Mouse (Mus musculus): ENCODE results near the gene Lamtor4. TPM values are rescaled to one million over a fixed set of nuclear protein-coding genes. Genes with fewer than 3 reads are reported as not detected.
A peak's percentile ranks its signal among the peaks of the same experiment; 100 is the strongest.

Lamtor4 gene
- polyA plus RNA-seq, 1 experiment from 2014 or later: 47.8 TPM

DNA sequence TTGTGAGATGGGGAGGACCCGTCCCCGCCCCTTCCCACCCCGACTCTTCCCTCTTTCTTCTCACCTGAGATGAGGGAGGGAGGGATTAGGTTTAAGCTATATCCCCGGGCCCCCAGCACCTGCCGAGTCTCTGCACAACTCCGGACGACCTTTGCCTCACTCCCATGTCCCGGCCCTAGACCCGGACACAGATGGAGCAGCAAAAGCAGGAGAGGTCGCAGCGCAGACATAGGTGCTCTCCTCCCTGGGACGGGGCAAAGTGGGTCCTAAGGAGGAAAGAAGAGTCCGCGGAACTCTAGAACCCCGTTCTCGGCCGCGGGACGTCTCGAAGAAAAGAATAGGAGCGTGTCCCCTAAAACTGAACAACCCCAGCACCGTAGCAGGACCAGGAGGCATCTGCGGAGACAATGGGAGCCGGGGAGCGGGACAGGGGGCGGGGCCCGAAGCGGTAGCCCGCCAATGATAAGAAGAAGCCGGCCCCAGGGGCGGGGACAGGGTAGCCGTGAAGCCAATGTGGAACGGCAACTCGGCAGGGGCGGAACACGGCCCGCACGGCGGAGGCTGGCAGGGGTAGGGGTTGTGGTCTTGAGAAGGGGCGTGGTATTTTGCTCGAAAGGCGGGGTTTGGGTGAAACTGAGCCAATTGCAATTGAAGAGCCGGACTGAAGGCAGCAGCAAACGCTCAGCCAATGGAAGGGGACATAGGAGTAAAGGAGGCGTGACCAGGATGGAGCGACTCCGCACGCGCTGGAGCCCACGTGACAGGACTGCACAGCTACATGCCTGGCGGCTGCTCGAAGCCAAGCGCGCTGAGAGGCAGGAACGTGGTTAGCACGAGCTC lies 24.5 kb downstream of the Lamtor4 start, which contains the start of the genes Gm43720, Gpc2 and Stag3:
TSS of gene Gm43720 (minus strand) at position 374 of the 840 bp plus-strand sequence.
TSS of gene Gpc2 (minus strand) at position 421 of the 840 bp plus-strand sequence.
TSS of gene Stag3 (plus strand) at position 656 of the 840 bp plus-strand sequence.
- Histone ChIP-seq H3K27ac (ENCODE audit: low read depth) (no peak within 1 kb of the TSS), H3K4me1 (ENCODE audit: insufficient read depth) (peaks cover 10% of the 10 kb centered on the region), H3K4me2 (ENCODE audit: low read depth, low read length) (peak within 1 kb of the TSS; percentile 80), H3K27me3 (ENCODE audit: insufficient read depth, low read length) (no peaks in the 10 kb centered on the region), H3K9ac (replicated peaks) (peak within 1 kb of the TSS; percentile 42), H3K4me3 (ENCODE audit: low read depth, low read length) (peak within 1 kb of the TSS; percentile 51), H3K36me3 (replicated peaks; ENCODE audit: insufficient read depth, low read length) (no peaks in the 10 kb centered on the region), H3K9me3 (ENCODE audit: low read length) (0 out of 2 replicates have a peak, but pooled peaks cover 2% of the 10 kb centered on the region)
- under 1% methylated on average over 56 of the region's 56 CpGs for WGBS (ENCODE audit: insufficient replicate concordance)
- no peak for TF ChIP-seq EP300 (IDR thresholded peaks at IDR 0.05; ENCODE audit: low read depth)
- no peak for TF ChIP-seq CTCF (IDR thresholded peaks at IDR 0.05; ENCODE audit: low read depth)
- DNase-seq: peak; percentile 92
- ATAC-seq: peak; percentile 96

DNA sequence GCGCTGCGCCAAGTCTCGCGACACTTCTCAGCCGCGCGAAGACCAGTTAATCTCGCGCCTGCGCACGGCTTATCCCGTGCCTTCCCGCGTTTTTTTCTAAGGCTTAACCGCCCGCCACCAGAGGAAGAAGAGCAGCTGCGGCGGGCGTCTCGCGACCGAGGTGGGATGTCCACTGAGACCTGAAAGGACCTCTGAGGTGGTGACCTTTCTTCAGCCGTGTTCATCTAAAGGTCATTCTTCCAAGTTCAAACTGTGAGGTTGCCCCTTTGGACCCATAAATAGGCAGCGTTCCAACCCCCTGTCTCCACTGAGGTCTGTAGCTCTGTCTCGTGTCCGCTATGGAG lies 25.1 kb downstream of the Lamtor4 start:
- Histone ChIP-seq H3K36me3 (replicated peaks; ENCODE audit: insufficient read depth, low read length) (no peaks in the 10 kb centered on the region), H3K4me1 (ENCODE audit: insufficient read depth) (peaks cover 10% of the 10 kb centered on the region), H3K9me3 (ENCODE audit: low read length) (0 out of 2 replicates have a peak, but pooled peaks cover 2% of the 10 kb centered on the region), H3K4me2 (ENCODE audit: low read depth, low read length) (peak overlapping the region; percentile 80), H3K27me3 (ENCODE audit: insufficient read depth, low read length) (no peaks in the 10 kb centered on the region), H3K27ac (ENCODE audit: low read depth) (no peak overlapping the region), H3K4me3 (ENCODE audit: low read depth, low read length) (peak overlapping the region; percentile 51; the same call in 1 of the 2 replicates), H3K9ac (replicated peaks) (no peak overlapping the region)
- ATAC-seq (no peak), DNase-seq (no peak)
- no peak for TF ChIP-seq CTCF (IDR thresholded peaks at IDR 0.05; ENCODE audit: low read depth)
- TF ChIP-seq EP300 (IDR thresholded peaks at IDR 0.05; ENCODE audit: low read depth): no peak
- 29% methylated on average over 25 of the region's 26 CpGs for WGBS (ENCODE audit: insufficient replicate concordance)

DNA sequence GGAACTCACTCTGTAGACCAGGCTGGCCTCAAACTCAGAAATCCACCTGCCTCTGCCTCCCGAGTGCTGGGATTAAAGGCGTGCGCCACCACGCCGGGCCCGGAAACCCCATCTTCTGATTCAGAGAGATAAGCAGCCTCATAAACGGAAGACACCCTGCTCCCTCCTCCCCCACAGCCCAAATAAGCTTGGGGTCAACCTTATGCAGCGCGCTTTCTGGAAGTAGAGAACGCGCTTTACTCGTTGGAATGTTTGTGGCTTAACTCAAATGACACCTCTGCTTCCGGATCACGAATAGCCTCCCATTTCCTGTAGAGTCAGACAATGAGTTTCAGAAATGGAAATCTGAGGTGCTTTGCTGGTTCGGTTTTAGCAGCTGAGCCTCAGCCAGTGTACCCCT lies 25.5 kb downstream of the Lamtor4 start:
- 90% methylated on average over 15 of the region's 15 CpGs for WGBS (ENCODE audit: insufficient replicate concordance)
- ATAC-seq: no peak

DNA sequence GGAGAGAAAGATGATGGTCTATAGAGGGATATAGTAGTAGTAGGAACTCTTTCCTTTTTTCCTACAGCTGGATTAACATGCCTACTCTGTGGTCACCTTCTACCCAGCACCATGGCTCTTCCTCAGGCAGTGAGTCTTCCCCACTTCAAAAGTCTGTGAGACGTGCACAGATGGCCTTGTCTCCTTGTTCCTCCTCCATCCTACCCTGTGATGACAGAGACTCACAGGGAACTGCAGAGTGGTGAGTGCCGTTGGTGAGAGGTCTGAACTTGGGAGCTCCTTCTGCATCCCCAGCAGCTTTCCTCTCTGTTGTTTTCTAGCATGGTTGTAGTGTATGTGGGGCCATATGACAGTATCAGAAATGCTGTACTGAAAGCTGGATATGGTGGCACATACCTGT lies 26.5 kb downstream of the Lamtor4 start:
- H3K4me3 ChIP-seq (ENCODE audit: low read depth, low read length): no peak overlapping the region
- no peaks in the 10 kb centered on the region for H3K27me3 ChIP-seq (ENCODE audit: insufficient read depth, low read length)
- H3K4me1 ChIP-seq (ENCODE audit: insufficient read depth): peaks cover 10% of the 10 kb centered on the region
- TF ChIP-seq EP300 (IDR thresholded peaks at IDR 0.05; ENCODE audit: low read depth) (no peak), CTCF (IDR thresholded peaks at IDR 0.05; ENCODE audit: low read depth) (no peak)
- no peak overlapping the region for H3K9ac ChIP-seq (replicated peaks)
- DNase-seq: peak; percentile 4
- no peaks in the 10 kb centered on the region for H3K36me3 ChIP-seq (replicated peaks; ENCODE audit: insufficient read depth, low read length)
- H3K4me2 ChIP-seq (ENCODE audit: low read depth, low read length): no peak overlapping the region
- no peak overlapping the region for H3K27ac ChIP-seq (ENCODE audit: low read depth)
- 0 out of 2 replicates have a peak, but pooled peaks cover 2% of the 10 kb centered on the region for H3K9me3 ChIP-seq (ENCODE audit: low read length)
- 59% methylated on average over 2 of the region's 2 CpGs for WGBS (ENCODE audit: insufficient replicate concordance)
- no peak for ATAC-seq

More for the DNA sequence above, 25.5 kb downstream of the Lamtor4 start:
- H3K36me3 ChIP-seq (replicated peaks; ENCODE audit: insufficient read depth, low read length): no peaks in the 10 kb centered on the region
- TF ChIP-seq EP300 (IDR thresholded peaks at IDR 0.05; ENCODE audit: low read depth) (no peak), CTCF (IDR thresholded peaks at IDR 0.05; ENCODE audit: low read depth) (no peak)
- H3K4me1 ChIP-seq (ENCODE audit: insufficient read depth): peaks cover 10% of the 10 kb centered on the region
- 0 out of 2 replicates have a peak, but pooled peaks cover 2% of the 10 kb centered on the region for H3K9me3 ChIP-seq (ENCODE audit: low read length)
- H3K4me2 ChIP-seq (ENCODE audit: low read depth, low read length): no peak overlapping the region
- H3K9ac ChIP-seq (replicated peaks): no peak overlapping the region
- no peak overlapping the region for H3K27ac ChIP-seq (ENCODE audit: low read depth)
- H3K4me3 ChIP-seq (ENCODE audit: low read depth, low read length): no peak overlapping the region
- DNase-seq: no peak
- H3K27me3 ChIP-seq (ENCODE audit: insufficient read depth, low read length): no peaks in the 10 kb centered on the region

DNA sequence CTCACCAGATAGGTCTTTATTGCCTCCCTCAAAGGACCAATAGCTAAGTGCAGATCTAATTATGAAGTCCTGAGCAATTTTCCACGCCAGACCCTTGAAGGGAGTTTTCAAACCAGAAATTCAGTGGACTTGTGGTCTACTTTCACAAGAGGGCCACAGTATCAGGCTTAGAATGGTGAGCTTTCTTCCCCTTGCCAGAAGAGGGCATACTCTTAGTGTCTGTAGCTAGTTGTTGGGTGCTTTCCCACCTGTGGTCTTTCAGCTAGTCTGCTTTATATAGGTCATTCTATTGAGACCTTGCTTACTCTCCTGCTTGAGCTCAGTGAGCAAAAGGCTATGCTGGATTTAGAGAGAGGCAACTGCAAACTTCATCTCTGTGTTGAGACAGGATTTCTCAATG lies 28.3 kb downstream of the Lamtor4 start:
- Histone ChIP-seq H3K4me3 (ENCODE audit: low read depth, low read length) (no peak overlapping the region), H3K27ac (ENCODE audit: low read depth) (no peak overlapping the region), H3K9me3 (ENCODE audit: low read length) (0 out of 2 replicates have a peak, but pooled peaks cover 2% of the 10 kb centered on the region), H3K9ac (replicated peaks) (no peak overlapping the region), H3K36me3 (replicated peaks; ENCODE audit: insufficient read depth, low read length) (no peaks in the 10 kb centered on the region), H3K4me1 (ENCODE audit: insufficient read depth) (peaks cover 10% of the 10 kb centered on the region), H3K27me3 (ENCODE audit: insufficient read depth, low read length) (no peaks in the 10 kb centered on the region), H3K4me2 (ENCODE audit: low read depth, low read length) (no peak overlapping the region)
- no peak for DNase-seq
- 63% methylated on average over 1 of the region's 1 CpGs for WGBS (ENCODE audit: insufficient replicate concordance)
- ATAC-seq: no peak
- no peak for TF ChIP-seq EP300 (IDR thresholded peaks at IDR 0.05; ENCODE audit: low read depth)
- TF ChIP-seq CTCF (IDR thresholded peaks at IDR 0.05; ENCODE audit: low read depth): peak; percentile 39

DNA sequence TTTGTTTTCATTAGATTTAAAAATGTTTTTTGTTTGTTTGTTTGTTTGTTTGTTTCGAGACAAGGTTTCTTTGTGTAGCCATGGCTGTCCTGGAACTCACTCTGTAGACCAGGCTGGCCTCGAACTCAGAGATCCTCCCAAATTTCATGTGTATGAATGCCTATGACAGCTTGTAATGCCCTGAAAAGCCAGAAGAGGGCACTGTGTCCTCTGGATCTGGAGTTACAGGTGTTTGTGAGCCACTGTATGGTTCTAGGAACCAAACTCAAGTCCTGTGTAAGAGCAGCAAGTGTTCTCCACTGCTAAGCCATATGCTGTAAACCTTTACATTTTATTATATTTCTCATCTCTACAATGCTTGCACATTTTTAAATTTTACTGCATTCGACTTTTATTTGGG lies 32.6 kb downstream of the Lamtor4 start:
- 78% methylated on average over 3 of the region's 3 CpGs for WGBS (ENCODE audit: insufficient replicate concordance)
- no peak overlapping the region for H3K27ac ChIP-seq (ENCODE audit: low read depth)
- H3K4me3 ChIP-seq (ENCODE audit: low read depth, low read length): no peak overlapping the region
- DNase-seq (no peak), ATAC-seq (no peak)
- no peaks in the 10 kb centered on the region for H3K36me3 ChIP-seq (replicated peaks; ENCODE audit: insufficient read depth, low read length)
- no peak for TF ChIP-seq EP300 (IDR thresholded peaks at IDR 0.05; ENCODE audit: low read depth)
- TF ChIP-seq CTCF (IDR thresholded peaks at IDR 0.05; ENCODE audit: low read depth): peak; percentile 53
- no peaks in the 10 kb centered on the region for H3K4me1 ChIP-seq (ENCODE audit: insufficient read depth)
- no peak overlapping the region for H3K4me2 ChIP-seq (ENCODE audit: low read depth, low read length)
- H3K27me3 ChIP-seq (ENCODE audit: insufficient read depth, low read length): no peaks in the 10 kb centered on the region
- H3K9ac ChIP-seq (replicated peaks): no peak overlapping the region
- no peaks in the 10 kb centered on the region for H3K9me3 ChIP-seq (ENCODE audit: low read length)
